In genomic region chr1:73943667-73944289, GRCm38 (mm10) we compare ENCODE assay signal across 9 mouse cellular contexts.
A peak's percentile ranks its signal among the peaks of the same experiment; 100 is the strongest.
DNase-seq lines count a peak whose midpoint lies in the region; ATAC-seq lines count a peak whose summit lies in the region.
"Had no signal": no experiment of that assay in that cellular context is flagged by ENCODE, and none has a peak within 500 bp of the region (broad histone marks: within the 10 kb centered on the region; RNA-seq: fewer than 3 reads in every experiment).

No protein-coding gene starts in this region.

- H3K27ac ChIP-seq in forebrain, embryonic 10.5 days = peak overlapping the region; percentile 40
- H3K27ac ChIP-seq in forebrain, embryonic 12.5 days = no peak overlapping the region

- no peaks in the 10 kb centered on the region for H3K36me3 ChIP-seq in forebrain, embryonic 10.5 days (replicated peaks)
- H3K36me3 ChIP-seq in forebrain, embryonic 12.5 days (replicated peaks) = no peaks in the 10 kb centered on the region

- no peak overlapping the region for H3K4me3 ChIP-seq in forebrain, embryonic 10.5 days
- no peak overlapping the region for H3K4me3 ChIP-seq in forebrain, embryonic 12.5 days (replicated peaks)

- no peaks in the 10 kb centered on the region for H3K9me3 ChIP-seq in forebrain, embryonic 10.5 days
- no peaks in the 10 kb centered on the region for H3K9me3 ChIP-seq in forebrain, embryonic 12.5 days

- H3K4me2 ChIP-seq in forebrain, embryonic 12.5 days = no peak overlapping the region

- no peak overlapping the region for H3K9ac ChIP-seq in forebrain, embryonic 12.5 days

- H3K27me3 ChIP-seq in forebrain, embryonic 10.5 days (ENCODE audit: poor library complexity, severe bottlenecking) = no peaks in the 10 kb centered on the region
- H3K27me3 ChIP-seq in forebrain, embryonic 12.5 days = no peaks in the 10 kb centered on the region
- H3K27me3 ChIP-seq: CH12.LX had no signal

- ATAC-seq in forebrain, embryonic 12.5 days (ENCODE audit: low FRiP score) = no peak

- peaks cover 45% of the 10 kb centered on the region for H3K4me1 ChIP-seq in forebrain, embryonic 10.5 days
- peaks cover 24% of the 10 kb centered on the region for H3K4me1 ChIP-seq in forebrain, embryonic 12.5 days

- no peak for DNase-seq in forebrain, embryonic 10.5 days (ENCODE audit: extremely low spot score, low spot score)
- DNase-seq in right cerebral cortex, adult 18-20 months = peak; percentile 67
- no peak for DNase-seq in right cerebral cortex, adult 2 months (ENCODE audit: low spot score in 2 of 2)
- DNase-seq in heart, postnatal 4 days = peak; percentile 88
- DNase-seq in lung, postnatal 14 days = peak; percentile 59
- DNase-seq in liver = no peak
- DNase-seq in thymus, adult 18-20 months = no peak

- WGBS in forebrain, embryonic 10.5 days = 74% methylated on average over 9 of the region's 9 CpGs
- 78% methylated on average over 9 of the region's 9 CpGs for WGBS in forebrain, embryonic 12.5 days

Comparison
In these comparisons a context has a peak if more than half of its experiments do, and no peak if none do; other contexts are left out.
1. DNase-seq: peak in right cerebral cortex, adult 18-20 months (single experiment), heart, postnatal 4 days (single experiment) and lung, postnatal 14 days (single experiment); none in forebrain, embryonic 10.5 days (single experiment), right cerebral cortex, adult 2 months (0 of 2), liver (single experiment) and thymus, adult 18-20 months (0 of 2).